Mouse (Mus musculus) ES-E14 (cell line): ENCODE data around the gene Ghr. TPM values are rescaled to one million over a fixed set of nuclear protein-coding genes. Genes with fewer than 3 reads are reported as not detected.
A peak's percentile ranks its signal among the peaks of the same experiment; 100 is the strongest.

ENCODE experiments used
- DNase-seq: peaks from one replicate; pipeline ENCODE4 v3.0.0-alpha.2; 2013; ENCODE audit warnings: low read depth, low spot score
- H3K27ac ChIP-seq: 2 replicates; pipeline ENCODE4 v1.5.1; 2012; ENCODE audit warnings: low read depth, mild to moderate bottlenecking, low read length, moderate library complexity, mixed read lengths; ENCODE audit not compliant: poor library complexity, insufficient read depth, severe bottlenecking
- H3K36me3 ChIP-seq: 2 replicates; pipeline ENCODE4 v1.6.1; 2012; ENCODE audit warnings: mild to moderate bottlenecking, low read length, moderate library complexity, mixed read lengths; ENCODE audit not compliant: control insufficient read depth, poor library complexity, insufficient read depth, severe bottlenecking
- H3K4me1 ChIP-seq, 2 experiments: fragments of 150-350 bp in 1 of 2; sonication (generic) in 1 of 2; 2 replicates each; pipeline ENCODE4 v1.6.1; 2012; ENCODE audit warnings: low read length in 2 of 2, mild to moderate bottlenecking in 1 of 2, mixed read lengths in 1 of 2; ENCODE audit not compliant: control insufficient read depth in 2 of 2, insufficient read depth in 2 of 2, poor library complexity in 1 of 2
- H3K4me3 ChIP-seq, 2 experiments: fragments of 150-350 bp in 1 of 2; sonication (generic) in 1 of 2; 2 replicates each; pipeline ENCODE4 v1.5.1; 2012; ENCODE audit warnings: low read length in 2 of 2, low read depth in 1 of 2, mild to moderate bottlenecking in 1 of 2, mixed read lengths in 1 of 2; ENCODE audit not compliant: insufficient read depth in 1 of 2, poor library complexity in 1 of 2, severe bottlenecking in 1 of 2
- H3K9ac ChIP-seq: 2 replicates; pipeline ENCODE4 v1.6.1; 2012; ENCODE audit warnings: low read depth, mild to moderate bottlenecking, low read length, mixed read lengths; ENCODE audit not compliant: poor library complexity, insufficient read depth, severe bottlenecking
- H3K9me3 ChIP-seq: fragments of 150-350 bp; sonication (generic); 2 replicates; pipeline ENCODE4 v1.6.1; 2012; ENCODE audit warnings: low read depth, mild to moderate bottlenecking, low read length; ENCODE audit not compliant: control insufficient read depth, insufficient read depth
- CHD2 ChIP-seq: IDR thresholded peaks from 2 replicates; pipeline ENCODE4 v1.6.1; 2014; ENCODE audit warnings: mild to moderate bottlenecking, low read depth, low read length, inconsistent platforms
- HCFC1 ChIP-seq: IDR thresholded peaks from 2 replicates; pipeline ENCODE4 v1.6.1; 2012; ENCODE audit warnings: low read length, inconsistent platforms, borderline replicate concordance; ENCODE audit not compliant: insufficient read depth
- MAFK ChIP-seq: IDR thresholded peaks from 2 replicates; pipeline ENCODE4 v1.6.1; 2014; ENCODE audit warnings: mild to moderate bottlenecking, low read depth, low read length, inconsistent platforms; ENCODE audit not compliant: insufficient read depth
- ZC3H11A ChIP-seq: IDR thresholded peaks from 2 replicates; pipeline ENCODE4 v1.6.1; 2012; ENCODE audit warnings: low read depth, mild to moderate bottlenecking, inconsistent platforms, low read length, borderline replicate concordance
- ZNF384 ChIP-seq: IDR thresholded peaks from 2 replicates; pipeline ENCODE4 v1.6.1; 2012; ENCODE audit warnings: low read depth, low read length, inconsistent platforms
- in situ Hi-C, 2 experiments: fragments of 600-800 bp; cut with MboI; formaldehyde crosslinking; loops; one replicate each; pipeline ENCODE4 v1.15.1; 2025; ENCODE audit warnings: low sequenced_read_pairs in 2 of 2, inconsistent platforms in 1 of 2; ENCODE audit not compliant: unreplicated experiment in 2 of 2
- total RNA-seq: library from RNA; depleted of rRNA; stranded (reverse); fragments of 300-350 nt; gene quantifications from 2 replicates; pipeline ENCODE4 v1.2.3, GENCODE M21; 2012

The Ghr gene
- total RNA-seq, 1 experiment, result 7.5 TPM

- in situ Hi-C loops, result no loop called here
- no peak for TF ChIP-seq ZNF384
- no peak for TF ChIP-seq HCFC1
- no peak for TF ChIP-seq MAFK
- TF ChIP-seq ZC3H11A, result no peak
- TF ChIP-seq CHD2, result no peak
- no peaks in the 10 kb centered on the region for H3K9me3 ChIP-seq
- H3K4me1 ChIP-seq, result no peaks in the 10 kb centered on the region
- H3K36me3 ChIP-seq, result no peaks in the 10 kb centered on the region
- no peak overlapping the region for H3K4me3 ChIP-seq
- no peak overlapping the region for H3K9ac ChIP-seq
- no peak for DNase-seq
- 0 out of 2 replicates have a peak overlapping the region, but pooled peaks have one; percentile 12 for H3K27ac ChIP-seq
Observed at GRCm38 (mm10) chr15:3279242-3279641, 304.1 kb downstream of the Ghr start.

- H3K27ac ChIP-seq, result no peak overlapping the region
- in situ Hi-C loops, result no loop called here
- TF ChIP-seq HCFC1 (no peak), ZC3H11A (no peak), CHD2 (no peak), ZNF384 (no peak), MAFK (no peak)
- no peak for DNase-seq
- H3K4me3 ChIP-seq, result no peak overlapping the region
- no peak overlapping the region for H3K9ac ChIP-seq
- no peaks in the 10 kb centered on the region for H3K36me3 ChIP-seq
- peaks cover 0 to 3% of the 10 kb centered on the region in 2 experiments; a peak in 1 of 4 replicates for H3K4me1 ChIP-seq
- H3K9me3 ChIP-seq, result no peaks in the 10 kb centered on the region
Observed at GRCm38 (mm10) chr15:3277391-3277790, 305.9 kb downstream of the Ghr start.

- DNase-seq, result no peak
- Histone ChIP-seq H3K4me3 (no peak overlapping the region), H3K9ac (0 out of 2 replicates have a peak overlapping the region, but pooled peaks have one; percentile 24), H3K4me1 (peaks cover 0 to 12% of the 10 kb centered on the region in 2 experiments; a peak in 2 of 4 replicates), H3K27ac (no peak overlapping the region), H3K9me3 (no peaks in the 10 kb centered on the region), H3K36me3 (no peaks in the 10 kb centered on the region)
- in situ Hi-C loops, result no loop called here
- TF ChIP-seq ZNF384 (no peak), ZC3H11A (no peak), HCFC1 (no peak), CHD2 (no peak)
Observed at GRCm38 (mm10) chr15:3273191-3273590, 310.1 kb downstream of the Ghr start.

GRCm38 (mm10) chr15:3271216-3271615, 312.1 kb downstream of the Ghr start:
- peaks cover 0 to 12% of the 10 kb centered on the region in 2 experiments; a peak in 2 of 4 replicates for H3K4me1 ChIP-seq
- TF ChIP-seq ZC3H11A, result no peak
- TF ChIP-seq ZNF384, result 0 out of 2 replicates have a peak, but pooled peaks have one; percentile 43
- H3K27ac ChIP-seq, result no peak overlapping the region
- H3K4me3 ChIP-seq, result peak overlapping the region in 1 of 2 experiments; percentile 57; a peak in 1 of 4 replicates
- no peak overlapping the region for H3K9ac ChIP-seq
- no peak for DNase-seq
- in situ Hi-C loops, result no loop called here
- no peaks in the 10 kb centered on the region for H3K36me3 ChIP-seq
- H3K9me3 ChIP-seq, result no peaks in the 10 kb centered on the region

- peak; percentile 36 for DNase-seq
- Histone ChIP-seq H3K9ac (peak overlapping the region; percentile 71), H3K9me3 (no peaks in the 10 kb centered on the region), H3K27ac (peak overlapping the region; percentile 85), H3K36me3 (no peaks in the 10 kb centered on the region), H3K4me1 (peaks cover 0 to 12% of the 10 kb centered on the region in 2 experiments; a peak in 2 of 4 replicates), H3K4me3 (peak overlapping the region; percentile 37 to 57; a peak in 3 of 4 replicates)
- TF ChIP-seq CHD2, result no peak
- no peak for TF ChIP-seq HCFC1
- no peak for TF ChIP-seq ZNF384
- TF ChIP-seq ZC3H11A, result no peak
- no peak for TF ChIP-seq MAFK
- in situ Hi-C loops, result no loop called here
Observed at GRCm38 (mm10) chr15:3270646-3271077, 312.6 kb downstream of the Ghr start.
